Mouse (Mus musculus): ENCODE data around the gene Hyal2. TPM values are rescaled to one million over a fixed set of nuclear protein-coding genes. Genes with fewer than 3 reads are reported as not detected.

The Hyal2 gene
- polyA plus RNA-seq, 1 experiment from 2014 or later: 85.2 TPM

DNA sequence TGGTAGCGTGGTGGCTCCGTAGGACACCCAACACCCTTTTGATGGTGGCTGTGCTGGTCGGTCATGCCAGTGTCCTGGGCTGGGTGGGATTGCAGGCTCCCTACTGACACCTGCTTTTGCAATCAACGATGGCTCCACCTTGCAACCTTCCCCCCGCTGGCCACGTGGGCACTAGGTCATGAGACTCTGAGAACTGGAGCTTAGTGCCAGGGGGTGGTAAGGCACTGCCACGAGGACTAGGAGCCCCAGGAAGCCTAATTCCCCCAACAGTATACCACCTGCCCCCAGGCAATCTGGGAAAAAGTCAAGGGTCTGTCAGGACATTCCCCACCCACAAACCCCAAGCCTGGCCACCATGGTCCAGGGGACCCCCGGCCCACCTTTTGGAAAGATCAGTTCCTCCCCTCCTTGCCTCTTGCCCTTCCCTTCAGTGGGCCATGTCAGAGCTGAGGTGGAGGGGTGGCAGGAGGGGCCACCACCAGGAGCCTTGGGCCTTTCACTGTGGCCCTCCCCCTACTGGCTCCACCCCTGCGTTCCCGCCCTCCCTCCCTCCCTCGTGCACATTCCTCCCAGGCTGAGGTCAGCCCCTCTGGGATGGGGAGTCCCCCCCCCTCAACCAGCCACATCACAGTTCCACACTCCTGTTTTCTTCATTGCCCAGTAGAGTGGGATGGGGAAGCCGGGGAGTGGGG, 41.1 kb downstream of the Hyal2 start, which contains the start of gene Sema3b:
TSS of gene Sema3b (minus strand) at position 489 of the 692 bp plus-strand sequence.
- ATAC-seq (ENCODE audit: insufficient read depth, low FRiP score): no peak; the same call in 1 of the 2 replicates
- H3K9ac ChIP-seq (ENCODE audit: low read length): peak within 1 kb of the TSS; percentile 38; the same call in 1 of the 2 replicates
- H3K27me3 ChIP-seq (ENCODE audit: control insufficient read depth, insufficient read depth, low read length): no peaks in the 10 kb centered on the region
- H3K4me1 ChIP-seq (ENCODE audit: control insufficient read depth, insufficient read depth, low read length): peaks cover 51% of the 10 kb centered on the region
- WGBS: 34% methylated on average over 12 of the region's 12 CpGs
- peak within 1 kb of the TSS; percentile 67; the same call in 1 of the 2 replicates for H3K27ac ChIP-seq (ENCODE audit: low read length)
- 0 out of 2 replicates have a peak within 1 kb of the TSS, but pooled peaks have one; percentile 2 for H3K4me2 ChIP-seq (ENCODE audit: low read depth, low read length)
- H3K36me3 ChIP-seq (ENCODE audit: control insufficient read depth, insufficient read depth, low read length): no peaks in the 10 kb centered on the region
- no peak within 1 kb of the TSS for H3K4me3 ChIP-seq (replicated peaks; ENCODE audit: low read length)
- H3K9me3 ChIP-seq (replicated peaks; ENCODE audit: control insufficient read depth, low read length): no peaks in the 10 kb centered on the region

DNA sequence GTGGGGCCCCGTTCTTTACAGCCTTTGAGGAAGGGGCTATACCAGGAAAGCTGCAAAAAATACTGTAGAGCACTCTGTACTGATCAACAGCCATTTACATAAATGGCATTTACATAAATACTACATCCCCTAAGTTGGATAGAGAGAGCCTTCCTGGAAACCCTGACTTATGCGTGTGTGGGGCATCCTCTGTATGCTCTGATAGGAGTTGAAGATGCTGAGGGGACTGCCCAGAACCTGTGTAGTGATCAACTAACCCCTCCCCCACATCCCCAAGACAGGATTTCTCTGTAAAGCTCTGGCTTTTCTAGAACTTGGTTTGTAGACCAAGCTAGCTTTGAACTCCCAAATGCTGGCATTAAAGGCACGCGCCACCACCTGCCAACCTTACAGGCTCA, 41.7 kb downstream of the Hyal2 start:
- 68% methylated on average over 4 of the region's 4 CpGs for WGBS
- H3K4me1 ChIP-seq (ENCODE audit: control insufficient read depth, insufficient read depth, low read length): peaks cover 50% of the 10 kb centered on the region
- H3K36me3 ChIP-seq (ENCODE audit: control insufficient read depth, insufficient read depth, low read length): peaks cover under 1% of the 10 kb centered on the region; the same call in 1 of the 2 replicates
- no peak overlapping the region; the same call in 1 of the 2 replicates for H3K27ac ChIP-seq (ENCODE audit: low read length)
- H3K4me2 ChIP-seq (ENCODE audit: low read depth, low read length): 0 out of 2 replicates have a peak overlapping the region, but pooled peaks have one; percentile 2
- no peak for ATAC-seq (ENCODE audit: insufficient read depth, low FRiP score)
- no peaks in the 10 kb centered on the region for H3K27me3 ChIP-seq (ENCODE audit: control insufficient read depth, insufficient read depth, low read length)
- H3K4me3 ChIP-seq (replicated peaks; ENCODE audit: low read length): no peak overlapping the region
- H3K9ac ChIP-seq (ENCODE audit: low read length): peak overlapping the region; percentile 38; the same call in 1 of the 2 replicates
- H3K9me3 ChIP-seq (replicated peaks; ENCODE audit: control insufficient read depth, low read length): no peaks in the 10 kb centered on the region

DNA sequence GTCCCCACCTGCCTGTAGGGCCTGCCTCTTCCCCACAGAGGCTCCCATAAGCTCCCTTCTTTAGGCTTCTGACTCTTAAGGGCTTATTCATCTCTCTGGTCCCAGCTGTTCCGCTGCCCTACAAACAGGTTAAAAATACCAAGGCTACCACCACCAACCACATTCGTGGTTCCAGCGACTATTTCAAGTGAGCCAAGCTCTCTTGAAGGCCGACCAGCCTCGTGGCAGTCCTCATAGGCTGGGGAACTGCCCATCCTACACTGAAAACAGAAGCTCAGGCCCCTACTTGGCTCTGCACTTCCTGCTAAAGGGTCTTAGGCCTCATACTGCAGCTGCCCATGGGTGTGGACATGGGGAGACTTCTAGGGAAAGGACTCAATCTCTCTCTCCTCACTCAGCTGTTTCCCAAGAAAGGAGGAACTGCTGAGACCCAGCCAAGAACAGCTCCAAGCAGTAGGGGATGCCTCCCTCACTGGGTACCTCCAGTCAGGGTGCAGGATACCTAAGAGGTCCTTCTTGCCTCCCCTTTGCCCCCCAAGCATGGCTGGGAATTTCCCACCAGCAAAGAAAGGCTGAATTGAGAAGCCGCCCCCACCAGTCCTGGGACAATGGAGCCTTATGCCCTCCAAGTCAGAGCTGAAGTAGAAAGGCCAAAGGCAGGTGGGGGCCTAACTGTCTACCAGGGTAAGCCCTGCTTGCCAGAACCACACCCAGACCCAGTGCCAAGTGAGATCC, 43.9 kb downstream of the Hyal2 start:
- Histone ChIP-seq H3K4me3 (replicated peaks; ENCODE audit: low read length) (no peak overlapping the region; the same call in 1 of the 2 replicates), H3K9ac (ENCODE audit: low read length) (peak overlapping the region; percentile 85), H3K27me3 (ENCODE audit: control insufficient read depth, insufficient read depth, low read length) (no peaks in the 10 kb centered on the region), H3K4me1 (ENCODE audit: control insufficient read depth, insufficient read depth, low read length) (peaks cover 41% of the 10 kb centered on the region), H3K36me3 (ENCODE audit: control insufficient read depth, insufficient read depth, low read length) (peaks cover 19% of the 10 kb centered on the region), H3K9me3 (replicated peaks; ENCODE audit: control insufficient read depth, low read length) (no peaks in the 10 kb centered on the region), H3K27ac (ENCODE audit: low read length) (peak overlapping the region; percentile 94), H3K4me2 (ENCODE audit: low read depth, low read length) (peak overlapping the region; percentile 91)
- 68% methylated on average over 6 of the region's 6 CpGs for WGBS
- no peak for ATAC-seq (ENCODE audit: insufficient read depth, low FRiP score)

DNA sequence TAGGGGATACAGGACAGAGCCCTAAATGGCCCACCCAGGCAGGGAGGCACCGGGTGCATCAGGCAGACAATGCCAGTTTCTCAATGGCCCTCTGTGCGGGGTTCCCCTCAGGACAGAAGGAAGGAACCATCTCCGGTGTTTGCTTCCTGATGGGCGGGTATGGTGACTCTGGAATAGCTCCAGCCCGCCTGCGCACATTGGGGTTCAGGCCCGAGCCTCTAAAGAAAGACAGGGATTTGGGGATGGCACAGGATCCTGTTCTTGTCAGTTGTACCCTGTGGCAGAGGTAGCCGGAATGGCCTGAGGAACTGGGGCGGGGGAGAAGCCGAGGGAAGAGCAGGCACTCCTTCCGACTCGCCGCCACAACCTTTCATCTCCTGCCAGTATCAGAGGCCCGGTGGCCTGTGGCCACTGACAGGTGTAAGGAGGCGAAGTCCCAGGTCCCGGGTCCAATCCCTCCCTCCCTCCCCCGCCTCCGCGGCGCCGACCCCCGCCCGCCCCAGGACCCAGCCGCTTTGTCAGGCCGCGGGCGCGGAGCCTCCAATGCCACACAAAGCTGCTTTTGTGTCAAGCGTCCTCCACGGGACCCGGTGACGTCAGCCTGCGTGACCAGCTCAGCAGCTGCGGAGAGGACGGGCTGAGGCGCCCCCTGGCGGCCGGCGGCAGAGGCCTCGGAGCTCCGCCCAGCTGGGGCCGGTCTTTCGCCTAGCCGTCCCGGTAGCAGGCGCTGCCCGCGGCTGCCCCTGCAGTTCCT, 44.6 kb downstream of the Hyal2 start:
- peak overlapping the region; percentile 91 for H3K4me2 ChIP-seq (ENCODE audit: low read depth, low read length)
- WGBS: 4% methylated on average over 48 of the region's 48 CpGs
- H3K9me3 ChIP-seq (replicated peaks; ENCODE audit: control insufficient read depth, low read length): no peaks in the 10 kb centered on the region
- H3K27ac ChIP-seq (ENCODE audit: low read length): peak overlapping the region; percentile 94
- peak overlapping the region; percentile 46 for H3K4me3 ChIP-seq (replicated peaks; ENCODE audit: low read length)
- H3K27me3 ChIP-seq (ENCODE audit: control insufficient read depth, insufficient read depth, low read length): no peaks in the 10 kb centered on the region
- H3K4me1 ChIP-seq (ENCODE audit: control insufficient read depth, insufficient read depth, low read length): peaks cover 35% of the 10 kb centered on the region
- H3K9ac ChIP-seq (ENCODE audit: low read length): peak overlapping the region; percentile 85
- H3K36me3 ChIP-seq (ENCODE audit: control insufficient read depth, insufficient read depth, low read length): peaks cover 24% of the 10 kb centered on the region
- peak; percentile 94 for ATAC-seq (ENCODE audit: insufficient read depth, low FRiP score)

DNA sequence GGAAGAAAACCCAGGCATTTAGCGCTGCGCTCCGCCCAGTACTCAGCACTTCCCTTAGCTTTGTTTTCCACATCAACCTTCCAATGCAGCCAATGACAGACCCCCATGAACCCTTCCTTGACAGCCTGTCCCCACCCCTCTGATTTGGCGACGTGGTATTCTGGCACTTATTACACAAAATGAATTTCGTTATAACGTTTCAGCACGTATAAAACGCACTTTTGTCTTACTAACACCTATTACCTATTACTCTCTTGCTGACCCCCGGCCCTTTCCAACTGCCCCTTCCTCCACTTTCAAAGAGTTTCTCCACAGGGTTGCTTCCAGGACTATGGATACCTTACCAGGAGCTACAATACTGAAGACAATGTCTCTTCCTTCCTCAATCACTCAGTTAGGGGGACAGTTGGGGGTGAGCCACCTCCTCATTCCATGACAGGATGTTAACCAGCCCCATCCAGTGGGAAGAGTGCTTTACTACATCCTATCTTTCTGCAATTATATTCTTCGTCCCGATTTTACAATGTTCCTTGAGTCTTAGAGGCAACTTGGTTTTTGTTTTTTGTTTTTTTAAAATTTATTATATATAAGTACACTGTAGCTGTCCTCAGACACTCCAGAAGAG, 45.3 kb downstream of the Hyal2 start:
- Histone ChIP-seq H3K27me3 (ENCODE audit: control insufficient read depth, insufficient read depth, low read length) (no peaks in the 10 kb centered on the region), H3K9me3 (replicated peaks; ENCODE audit: control insufficient read depth, low read length) (no peaks in the 10 kb centered on the region), H3K9ac (ENCODE audit: low read length) (peak overlapping the region; percentile 85), H3K4me2 (ENCODE audit: low read depth, low read length) (peak overlapping the region; percentile 91), H3K36me3 (ENCODE audit: control insufficient read depth, insufficient read depth, low read length) (peaks cover 26% of the 10 kb centered on the region), H3K4me3 (replicated peaks; ENCODE audit: low read length) (peak overlapping the region; percentile 46), H3K4me1 (ENCODE audit: control insufficient read depth, insufficient read depth, low read length) (peaks cover 28% of the 10 kb centered on the region), H3K27ac (ENCODE audit: low read length) (peak overlapping the region; percentile 82)
- WGBS: 10% methylated on average over 12 of the region's 12 CpGs
- no peak for ATAC-seq (ENCODE audit: insufficient read depth, low FRiP score)

DNA sequence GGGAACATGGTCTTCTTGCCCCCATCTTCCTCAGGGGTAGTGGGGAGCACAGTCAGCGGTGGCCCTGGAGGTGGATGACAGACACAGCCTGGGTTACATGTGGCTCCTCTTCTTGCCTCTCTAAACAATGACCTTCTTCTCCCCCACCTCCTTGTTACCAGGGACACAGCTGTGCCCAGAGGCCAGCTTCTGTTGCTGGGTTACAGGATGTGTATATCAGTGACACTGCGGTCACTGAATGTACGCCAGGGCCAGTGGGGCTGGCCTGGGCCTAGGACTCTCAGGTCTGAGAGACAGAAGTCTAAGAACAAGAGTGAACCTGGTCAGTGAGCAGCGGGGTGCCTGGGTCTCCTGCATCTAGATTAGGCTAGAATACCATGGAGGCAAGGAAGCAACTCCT, 47.3 kb downstream of the Hyal2 start:
- Histone ChIP-seq H3K4me1 (ENCODE audit: control insufficient read depth, insufficient read depth, low read length) (peaks cover 35% of the 10 kb centered on the region), H3K9me3 (replicated peaks; ENCODE audit: control insufficient read depth, low read length) (no peaks in the 10 kb centered on the region), H3K4me3 (replicated peaks; ENCODE audit: low read length) (no peak overlapping the region), H3K36me3 (ENCODE audit: control insufficient read depth, insufficient read depth, low read length) (peaks cover 32% of the 10 kb centered on the region), H3K27ac (ENCODE audit: low read length) (no peak overlapping the region; the same call in 1 of the 2 replicates), H3K27me3 (ENCODE audit: control insufficient read depth, insufficient read depth, low read length) (no peaks in the 10 kb centered on the region), H3K9ac (ENCODE audit: low read length) (no peak overlapping the region), H3K4me2 (ENCODE audit: low read depth, low read length) (no peak overlapping the region)
- WGBS: 83% methylated on average over 4 of the region's 4 CpGs
- ATAC-seq (ENCODE audit: insufficient read depth, low FRiP score): no peak

DNA sequence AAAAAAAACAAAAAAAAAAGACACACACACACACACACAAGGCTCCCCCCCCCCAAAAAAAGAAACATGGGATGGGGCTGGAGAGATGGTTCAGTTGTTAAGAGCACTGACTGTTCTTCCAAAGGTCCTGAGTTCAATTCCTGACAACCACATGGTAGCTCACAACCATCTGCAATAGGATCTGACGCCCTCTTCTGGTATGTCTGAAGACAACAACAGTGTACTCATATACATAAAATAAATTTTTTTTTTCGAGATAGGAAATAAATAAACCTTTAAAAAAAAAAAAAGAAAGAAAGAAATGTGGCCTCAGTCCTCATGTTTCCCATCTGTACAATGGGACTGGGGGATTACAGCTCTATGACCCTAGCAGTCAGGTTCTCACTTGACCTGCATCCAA, 49.7 kb downstream of the Hyal2 start:
- no peaks in the 10 kb centered on the region for H3K27me3 ChIP-seq (ENCODE audit: control insufficient read depth, insufficient read depth, low read length)
- ATAC-seq (ENCODE audit: insufficient read depth, low FRiP score): no peak

DNA sequence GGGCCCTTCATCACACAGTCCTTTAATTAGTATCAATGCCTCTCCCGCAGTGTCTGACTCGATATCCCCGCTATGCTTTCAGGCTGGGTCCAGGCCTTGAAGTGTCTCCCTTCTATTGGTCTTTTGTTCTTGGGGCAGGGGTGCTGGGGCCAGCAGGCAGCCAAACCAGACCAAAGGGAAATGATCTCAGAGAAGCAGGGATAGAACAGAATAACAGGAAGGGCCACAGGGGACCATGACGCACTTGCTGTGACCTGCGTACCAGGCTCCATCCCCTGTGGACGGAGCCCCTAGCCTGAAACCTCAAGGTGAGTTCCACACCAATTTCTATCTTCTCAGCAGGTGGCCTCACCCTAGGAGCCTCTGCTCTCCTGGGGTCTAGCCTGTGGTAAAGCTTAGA, 50.4 kb downstream of the Hyal2 start:
- no peak overlapping the region for H3K4me2 ChIP-seq (ENCODE audit: low read depth, low read length)
- 87% methylated on average over 6 of the region's 6 CpGs for WGBS
- peaks cover 34% of the 10 kb centered on the region for H3K36me3 ChIP-seq (ENCODE audit: control insufficient read depth, insufficient read depth, low read length)
- peaks cover 33% of the 10 kb centered on the region for H3K4me1 ChIP-seq (ENCODE audit: control insufficient read depth, insufficient read depth, low read length)
- ATAC-seq (ENCODE audit: insufficient read depth, low FRiP score): no peak
- H3K27me3 ChIP-seq (ENCODE audit: control insufficient read depth, insufficient read depth, low read length): no peaks in the 10 kb centered on the region
- H3K9me3 ChIP-seq (replicated peaks; ENCODE audit: control insufficient read depth, low read length): no peaks in the 10 kb centered on the region
- peak overlapping the region; percentile 92 for H3K27ac ChIP-seq (ENCODE audit: low read length)
- H3K4me3 ChIP-seq (replicated peaks; ENCODE audit: low read length): no peak overlapping the region
- peak overlapping the region; percentile 62; the same call in 1 of the 2 replicates for H3K9ac ChIP-seq (ENCODE audit: low read length)

More for the DNA sequence above, 49.7 kb downstream of the Hyal2 start:
- no peak overlapping the region for H3K9ac ChIP-seq (ENCODE audit: low read length)
- H3K4me2 ChIP-seq (ENCODE audit: low read depth, low read length): no peak overlapping the region
- no peak overlapping the region for H3K27ac ChIP-seq (ENCODE audit: low read length)
- H3K36me3 ChIP-seq (ENCODE audit: control insufficient read depth, insufficient read depth, low read length): peaks cover 34% of the 10 kb centered on the region
- 86% methylated on average over 2 of the region's 2 CpGs for WGBS
- H3K4me3 ChIP-seq (replicated peaks; ENCODE audit: low read length): no peak overlapping the region
- no peaks in the 10 kb centered on the region for H3K9me3 ChIP-seq (replicated peaks; ENCODE audit: control insufficient read depth, low read length)
- H3K4me1 ChIP-seq (ENCODE audit: control insufficient read depth, insufficient read depth, low read length): peaks cover 37% of the 10 kb centered on the region

All from stomach, embryonic 16.5 days (tissue).